In the genomic region with DNA sequence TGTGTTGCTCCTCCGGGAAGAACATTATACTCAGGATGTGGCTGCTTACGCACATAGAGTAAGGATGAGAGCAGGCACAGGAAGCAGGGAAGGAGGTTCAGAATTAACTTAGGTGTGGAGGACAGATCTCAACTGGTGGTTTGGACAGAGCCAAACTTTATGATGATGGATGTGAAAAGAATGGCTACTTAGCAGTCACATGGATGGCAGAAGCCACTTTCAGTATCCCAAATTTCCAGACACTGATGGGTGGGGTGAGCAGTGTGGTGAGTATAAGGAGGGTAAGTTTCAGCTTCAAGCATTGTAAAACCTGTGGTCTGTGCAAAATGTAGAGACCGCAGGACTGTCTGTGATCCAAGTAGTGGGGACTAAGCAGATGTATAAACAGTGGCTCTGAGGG, we compare ENCODE assay signal across 22 mouse cellular contexts.
DNase-seq lines count a peak whose midpoint lies in the region; ATAC-seq and TF ChIP-seq lines count a peak whose summit lies in the region.
"Had no signal": no experiment of that assay in that cellular context is flagged by ENCODE, and none has a peak within 500 bp of the region (broad histone marks: within the 10 kb centered on the region; RNA-seq: fewer than 3 reads in every experiment).

No protein-coding gene starts in this region.

- 48% methylated on average over 3 of the region's 3 CpGs for whole genome bisulfite sequencing in lung, embryonic 14.5 days
- WGBS in hindbrain, embryonic 16.5 days: 85% methylated on average over 3 of the region's 3 CpGs

- no peak overlapping the region for H3K4me3 ChIP-seq in lung, embryonic 14.5 days (ENCODE audit: low read depth, low read length)
- H3K4me3 ChIP-seq in C2C12 (ENCODE audit: insufficient read depth, poor library complexity, severe bottlenecking) (no peak overlapping the region), myocyte (no peak overlapping the region)
- H3K4me3 ChIP-seq in hindbrain, embryonic 16.5 days (ENCODE audit: low read length): no peak overlapping the region

- no peaks in the 10 kb centered on the region for H3K27me3 ChIP-seq in lung, embryonic 14.5 days (ENCODE audit: insufficient read depth, low read length)
- no peaks in the 10 kb centered on the region for H3K27me3 ChIP-seq in C2C12 (ENCODE audit: control insufficient read depth, insufficient read depth, insufficient read length)
- H3K27me3 ChIP-seq in myocyte (ENCODE audit: control insufficient read depth, insufficient read depth, insufficient read length): no peaks in the 10 kb centered on the region
- no peaks in the 10 kb centered on the region for H3K27me3 ChIP-seq in hindbrain, embryonic 16.5 days (replicated peaks; ENCODE audit: control insufficient read depth, insufficient read depth, low read length)
- H3K27me3 ChIP-seq: CH12.LX had no signal

- peak overlapping the region; percentile 25 for H3ac ChIP-seq in C2C12 (ENCODE audit: control insufficient read depth, insufficient read length, low read depth)
- H3ac ChIP-seq in myocyte (ENCODE audit: control insufficient read depth, insufficient read length): no peak overlapping the region

- DNase-seq in lung, embryonic 14.5 days: peak; percentile 31
- no peak for DNase-seq in lung, postnatal 10 days
- DNase-seq in layer of hippocampus, adult 8-10 months (ENCODE audit: low spot score in 2 of 2): no peak
- DNase-seq: adrenal gland, adult 2 months; adrenal gland, adult 8-10 months; adrenal gland, postnatal 10 days; adrenal gland, postnatal 14 days; adrenal gland, postnatal 25 days; adrenal gland, postnatal 36 days; B cell, adult 2 months; cerebellum, adult 11 months; cerebellum, adult 11-12 months; cerebellum, adult 18-20 months; cerebellum, adult 2 months had no signal

- no peak overlapping the region for H3K27ac ChIP-seq in lung, embryonic 14.5 days (ENCODE audit: low read depth)
- H3K27ac ChIP-seq in hindbrain, embryonic 16.5 days (ENCODE audit: low read depth, low read length): no peak overlapping the region

- TF ChIP-seq POLR2A in myocyte (IDR thresholded peaks at IDR 0.05; ENCODE audit: insufficient read length, low read depth): no peak

- no peaks in the 10 kb centered on the region for H3K36me3 ChIP-seq in lung, embryonic 14.5 days (ENCODE audit: insufficient read depth)
- H3K36me3 ChIP-seq in C2C12 (ENCODE audit: control insufficient read depth, insufficient read depth) (no peaks in the 10 kb centered on the region), myocyte (ENCODE audit: control insufficient read depth, insufficient read depth) (no peaks in the 10 kb centered on the region)
- no peaks in the 10 kb centered on the region for H3K36me3 ChIP-seq in hindbrain, embryonic 16.5 days (ENCODE audit: control insufficient read depth, insufficient read depth, low read length)
- H3K36me3 ChIP-seq: G1E had no signal

- no peak for TF ChIP-seq CTCF in lung, embryonic 14.5 days (IDR thresholded peaks at IDR 0.05; ENCODE audit: low read depth)
- no peak for TF ChIP-seq CTCF in C2C12 (IDR thresholded peaks at IDR 0.05; ENCODE audit: control insufficient read depth, insufficient read depth, insufficient read length)

- H3K9ac ChIP-seq in lung, embryonic 14.5 days: no peak overlapping the region
- H3K9ac ChIP-seq in hindbrain, embryonic 16.5 days (ENCODE audit: low read depth, low read length): no peak overlapping the region

- H3K4me1 ChIP-seq in lung, embryonic 14.5 days (ENCODE audit: insufficient read depth): no peaks in the 10 kb centered on the region
- no peaks in the 10 kb centered on the region for H3K4me1 ChIP-seq in hindbrain, embryonic 16.5 days (ENCODE audit: control insufficient read depth, insufficient read depth, low read depth, low read length)

- no peaks in the 10 kb centered on the region for H3K9me3 ChIP-seq in lung, embryonic 14.5 days (ENCODE audit: low read depth, low read length)
- H3K9me3 ChIP-seq in hindbrain, embryonic 16.5 days (ENCODE audit: control insufficient read depth, low read length): no peaks in the 10 kb centered on the region
- H3K9me3 ChIP-seq: G1E had no signal

- no peaks in the 10 kb centered on the region for H3K79me3 ChIP-seq in C2C12 (ENCODE audit: low read depth)

- H3K79me2 ChIP-seq in C2C12 (ENCODE audit: control insufficient read depth, insufficient read depth) (peaks cover 14% of the 10 kb centered on the region), myocyte (ENCODE audit: control insufficient read depth, insufficient read depth) (no peaks in the 10 kb centered on the region)

- no peak overlapping the region for H3K4me2 ChIP-seq in lung, embryonic 14.5 days
- peak overlapping the region; percentile 78 for H3K4me2 ChIP-seq in myocyte (ENCODE audit: low read depth)
- no peak overlapping the region for H3K4me2 ChIP-seq in hindbrain, embryonic 16.5 days (ENCODE audit: low read length)

- 0 out of 2 replicates have a peak, but pooled peaks have one; percentile 28 for ATAC-seq in lung, embryonic 14.5 days (ENCODE audit: insufficient read depth)
- ATAC-seq in hindbrain, embryonic 16.5 days: no peak
- ATAC-seq: activated CD4-positive, CD25-positive, alpha-beta regulatory T cell, adult 4 months; CD4-positive, CD25-positive, alpha-beta regulatory T cell, adult 4 months; Patski had no signal

TF ChIP-seq in C2C12, 6 proteins besides CTCF, POLR2A, EP300 and RAD21:
- TF ChIP-seq MYOD1 (IDR thresholded peaks at IDR 0.05; ENCODE audit: control insufficient read depth, insufficient read length, low read depth): peak; percentile 77
- no peak for TF ChIP-seq MYOG (IDR thresholded peaks at IDR 0.05; ENCODE audit: control insufficient read depth, extremely low read depth, insufficient read length)
- TF ChIP-seq USF1 (IDR thresholded peaks at IDR 0.05; ENCODE audit: low read depth): peak; percentile 81
- peak; percentile 18 for TF ChIP-seq FOSL1 (IDR thresholded peaks at IDR 0.05; ENCODE audit: insufficient read depth, low read length, poor library complexity, severe bottlenecking)
- TF ChIP-seq CEBPB (IDR thresholded peaks at IDR 0.05; ENCODE audit: low read depth): peak; percentile 19
- peak; percentile 95 for TF ChIP-seq MAX (IDR thresholded peaks at IDR 0.05)

TF ChIP-seq in myocyte, 11 proteins besides CTCF, POLR2A, EP300 and RAD21:
- TF ChIP-seq SRF (IDR thresholded peaks at IDR 0.05; ENCODE audit: control insufficient read depth, insufficient read length, low read depth) (no peak), USF1 (IDR thresholded peaks at IDR 0.05; ENCODE audit: low read depth) (peak; percentile 58), TCF12 (IDR thresholded peaks at IDR 0.05; ENCODE audit: insufficient read depth, poor library complexity, severe bottlenecking) (peak; percentile 29), MYOD1 (IDR thresholded peaks at IDR 0.05; ENCODE audit: control insufficient read depth in 1 of 3, insufficient read length in 2 of 3, low read depth in 2 of 3) (peak in 1 of 3 experiments; percentile 20)
